Mouse (Mus musculus): Measurements from ENCODE around the gene Slc10a6. TPM values are rescaled to one million over a fixed set of nuclear protein-coding genes. Genes with fewer than 3 reads are reported as not detected.

The Slc10a6 gene
- polyA plus RNA-seq (2014; fragmentation: Nextera tagmentation; extraction: Ambion mirVana): 0.07 and 0.14 TPM in 2 replicates

DNA sequence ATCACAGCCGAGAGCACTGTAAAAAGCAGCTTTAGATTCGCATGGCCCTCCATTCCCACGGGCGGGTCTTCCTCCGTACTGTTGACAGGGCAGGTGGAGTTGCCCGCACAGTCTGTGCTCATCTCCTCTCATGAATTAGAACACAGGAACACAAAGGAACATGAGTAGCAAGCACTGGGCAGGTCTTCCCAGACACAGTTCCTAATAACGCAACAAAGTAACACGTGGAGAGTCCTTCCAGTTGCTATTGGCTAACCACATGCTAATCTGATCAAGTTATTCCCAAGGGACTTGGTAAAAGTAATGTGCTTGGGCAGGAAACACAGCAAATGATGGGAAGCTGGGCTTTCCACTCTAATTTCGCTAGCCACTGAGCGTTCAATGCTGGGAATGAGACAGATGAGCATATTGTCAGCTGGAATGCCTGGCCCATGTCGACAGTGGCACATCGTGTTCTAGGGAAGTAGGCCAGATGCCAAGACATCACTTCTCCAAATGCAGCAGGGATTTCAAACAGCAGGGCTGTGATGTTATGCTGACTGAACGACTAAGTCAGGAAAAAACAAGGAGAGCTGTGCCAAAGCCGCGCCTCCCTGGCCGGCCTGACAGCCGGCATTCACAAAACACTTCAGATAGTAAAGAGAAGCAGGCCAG lies at the start of gene Slc10a6:
TSS of gene Slc10a6 (minus strand) at position 293 of the 654 bp plus-strand sequence.
- no peak for ATAC-seq (ENCODE audit: insufficient number of reproducible peaks, low FRiP score, low TSS enrichment, low read depth)
- WGBS: 67% methylated on average over 17 of the region's 17 CpGs
- Histone ChIP-seq H3K36me3 (ENCODE audit: control insufficient read depth, insufficient read depth, low read length) (no peaks in the 10 kb centered on the region), H3K9me3 (ENCODE audit: control insufficient read depth, low read length) (no peaks in the 10 kb centered on the region), H3K4me2 (ENCODE audit: low read depth, severe bottlenecking) (no peak within 1 kb of the TSS), H3K27me3 (ENCODE audit: control insufficient read depth, insufficient read depth, low read length) (no peaks in the 10 kb centered on the region), H3K27ac (replicated peaks; ENCODE audit: low read depth, low read length) (no peak within 1 kb of the TSS), H3K4me1 (ENCODE audit: control insufficient read depth, insufficient read depth, low read length) (no peaks in the 10 kb centered on the region), H3K4me3 (ENCODE audit: low read depth, low read length) (no peak within 1 kb of the TSS), H3K9ac (ENCODE audit: low read length) (no peak within 1 kb of the TSS)
- DNase-seq (ENCODE audit: low spot score): no peak

DNA sequence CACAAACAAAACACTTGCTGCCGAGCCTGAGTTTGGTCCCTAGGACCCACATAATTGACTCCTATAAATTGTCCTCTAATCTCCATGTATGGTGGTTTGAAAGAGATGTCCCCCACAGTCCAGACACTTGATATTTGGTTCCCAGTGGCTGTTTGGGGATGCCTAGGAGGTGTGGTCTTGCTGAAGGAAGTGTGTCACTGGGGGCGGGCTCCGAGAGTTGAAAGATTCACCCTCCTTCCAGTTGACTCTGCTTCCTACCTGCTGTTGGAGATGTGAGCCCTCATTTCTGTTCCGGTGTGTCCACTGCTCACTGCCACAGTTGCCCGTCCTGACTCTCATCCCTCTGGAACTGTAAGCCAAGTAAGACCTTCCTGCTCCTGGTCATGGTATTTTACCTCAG lies 49.8 kb upstream of the Slc10a6 start:
- H3K27ac ChIP-seq (replicated peaks; ENCODE audit: low read depth, low read length): no peak overlapping the region
- no peaks in the 10 kb centered on the region for H3K27me3 ChIP-seq (ENCODE audit: control insufficient read depth, insufficient read depth, low read length)
- no peak overlapping the region for H3K9ac ChIP-seq (ENCODE audit: low read length)
- H3K4me2 ChIP-seq (ENCODE audit: low read depth, severe bottlenecking): no peak overlapping the region
- DNase-seq (ENCODE audit: low spot score) (no peak), ATAC-seq (ENCODE audit: insufficient number of reproducible peaks, low FRiP score, low TSS enrichment, low read depth) (no peak)
- H3K4me3 ChIP-seq (ENCODE audit: low read depth, low read length): no peak overlapping the region
- H3K4me1 ChIP-seq (ENCODE audit: control insufficient read depth, insufficient read depth, low read length): no peaks in the 10 kb centered on the region
- H3K36me3 ChIP-seq (ENCODE audit: control insufficient read depth, insufficient read depth, low read length): no peaks in the 10 kb centered on the region
- H3K9me3 ChIP-seq (ENCODE audit: control insufficient read depth, low read length): no peaks in the 10 kb centered on the region
- WGBS: 90% methylated on average over 5 of the region's 5 CpGs

DNA sequence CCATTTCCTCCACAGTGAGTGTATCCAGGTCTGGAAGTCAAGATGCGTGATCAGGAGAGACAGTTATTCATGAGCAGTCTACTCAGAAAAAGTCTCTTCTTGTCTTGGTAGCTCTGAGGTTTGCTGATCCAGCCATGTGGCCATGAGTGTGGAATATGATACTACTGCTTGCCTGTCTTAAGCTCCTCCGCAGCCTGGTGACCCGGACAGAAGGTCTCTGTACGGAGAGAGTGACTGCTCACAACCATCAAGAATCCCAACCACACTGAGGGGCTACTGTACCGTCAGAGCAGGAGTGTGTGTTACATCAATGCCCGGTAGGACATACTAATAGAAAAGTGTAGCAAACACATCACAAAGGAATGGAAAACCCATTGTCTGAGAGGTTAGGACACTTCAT lies 48.7 kb upstream of the Slc10a6 start:
- no peaks in the 10 kb centered on the region for H3K27me3 ChIP-seq (ENCODE audit: control insufficient read depth, insufficient read depth, low read length)
- 81% methylated on average over 6 of the region's 6 CpGs for WGBS
- no peaks in the 10 kb centered on the region for H3K36me3 ChIP-seq (ENCODE audit: control insufficient read depth, insufficient read depth, low read length)
- DNase-seq (ENCODE audit: low spot score) (no peak), ATAC-seq (ENCODE audit: insufficient number of reproducible peaks, low FRiP score, low TSS enrichment, low read depth) (no peak)
- no peaks in the 10 kb centered on the region for H3K9me3 ChIP-seq (ENCODE audit: control insufficient read depth, low read length)
- H3K4me2 ChIP-seq (ENCODE audit: low read depth, severe bottlenecking): no peak overlapping the region
- H3K4me1 ChIP-seq (ENCODE audit: control insufficient read depth, insufficient read depth, low read length): no peaks in the 10 kb centered on the region
- H3K9ac ChIP-seq (ENCODE audit: low read length): no peak overlapping the region
- H3K27ac ChIP-seq (replicated peaks; ENCODE audit: low read depth, low read length): no peak overlapping the region
- H3K4me3 ChIP-seq (ENCODE audit: low read depth, low read length): no peak overlapping the region

DNA sequence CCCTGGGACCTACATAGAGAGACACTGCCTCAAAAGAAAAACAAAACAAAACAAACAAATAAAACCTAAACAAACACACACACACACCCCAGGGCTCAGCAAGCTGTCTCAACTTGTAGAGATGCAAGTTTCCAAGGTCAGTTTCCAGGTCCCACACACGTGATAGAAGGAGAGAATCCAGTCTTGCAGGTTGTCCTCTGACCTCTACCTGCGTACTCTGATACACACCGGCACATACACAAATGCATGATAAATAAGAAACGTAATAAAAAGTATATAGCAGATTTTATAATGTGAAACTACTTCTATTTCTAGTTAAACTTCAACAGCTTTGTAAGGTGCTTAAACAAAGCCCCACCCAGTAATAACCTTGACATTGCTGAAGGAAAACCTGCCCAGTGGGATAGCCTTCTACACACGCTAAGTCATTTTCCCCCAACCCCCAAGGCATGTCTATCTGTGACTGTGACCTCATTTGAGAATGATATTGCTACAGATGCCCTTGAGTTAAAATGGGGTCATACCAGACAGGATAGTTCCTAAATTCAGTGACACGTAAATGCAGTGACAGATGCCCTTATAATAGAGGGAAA lies 47.2 kb upstream of the Slc10a6 start:
- Histone ChIP-seq H3K4me3 (ENCODE audit: low read depth, low read length) (no peak overlapping the region), H3K4me2 (ENCODE audit: low read depth, severe bottlenecking) (no peak overlapping the region), H3K4me1 (ENCODE audit: control insufficient read depth, insufficient read depth, low read length) (no peaks in the 10 kb centered on the region), H3K36me3 (ENCODE audit: control insufficient read depth, insufficient read depth, low read length) (no peaks in the 10 kb centered on the region), H3K9me3 (ENCODE audit: control insufficient read depth, low read length) (no peaks in the 10 kb centered on the region), H3K27me3 (ENCODE audit: control insufficient read depth, insufficient read depth, low read length) (no peaks in the 10 kb centered on the region), H3K9ac (ENCODE audit: low read length) (no peak overlapping the region), H3K27ac (replicated peaks; ENCODE audit: low read depth, low read length) (no peak overlapping the region)
- ATAC-seq (ENCODE audit: insufficient number of reproducible peaks, low FRiP score, low TSS enrichment, low read depth) (no peak), DNase-seq (ENCODE audit: low spot score) (no peak)
- 89% methylated on average over 6 of the region's 6 CpGs for WGBS

DNA sequence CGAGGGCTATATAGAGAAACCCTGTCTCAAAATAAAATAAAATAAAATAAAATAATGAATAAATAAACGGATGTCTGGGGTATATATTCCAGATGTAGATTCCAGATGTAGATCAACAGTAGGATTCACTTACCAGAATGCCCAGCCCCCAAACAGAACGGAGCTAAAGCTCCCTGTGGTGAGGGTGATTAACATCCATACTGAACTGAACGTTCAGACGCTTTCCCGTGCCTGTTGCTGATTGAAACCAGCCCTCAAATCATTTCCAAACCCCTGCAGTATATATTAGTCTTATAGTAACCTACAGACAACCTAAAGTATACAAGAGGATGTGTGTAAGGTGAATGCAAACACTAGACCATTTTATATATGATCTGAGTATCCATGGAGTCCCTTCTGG lies 45.3 kb upstream of the Slc10a6 start:
- H3K9ac ChIP-seq (ENCODE audit: low read length): no peak overlapping the region
- no peaks in the 10 kb centered on the region for H3K4me1 ChIP-seq (ENCODE audit: control insufficient read depth, insufficient read depth, low read length)
- 24% methylated on average over 6 of the region's 6 CpGs for WGBS
- ATAC-seq (ENCODE audit: insufficient number of reproducible peaks, low FRiP score, low TSS enrichment, low read depth) (peak; percentile 78; the same call in 1 of the 2 replicates), DNase-seq (ENCODE audit: low spot score) (peak; percentile 51)
- H3K27ac ChIP-seq (replicated peaks; ENCODE audit: low read depth, low read length): no peak overlapping the region
- no peaks in the 10 kb centered on the region for H3K27me3 ChIP-seq (ENCODE audit: control insufficient read depth, insufficient read depth, low read length)
- no peak overlapping the region for H3K4me3 ChIP-seq (ENCODE audit: low read depth, low read length)
- no peak overlapping the region for H3K4me2 ChIP-seq (ENCODE audit: low read depth, severe bottlenecking)
- H3K9me3 ChIP-seq (ENCODE audit: control insufficient read depth, low read length): no peaks in the 10 kb centered on the region
- H3K36me3 ChIP-seq (ENCODE audit: control insufficient read depth, insufficient read depth, low read length): no peaks in the 10 kb centered on the region

DNA sequence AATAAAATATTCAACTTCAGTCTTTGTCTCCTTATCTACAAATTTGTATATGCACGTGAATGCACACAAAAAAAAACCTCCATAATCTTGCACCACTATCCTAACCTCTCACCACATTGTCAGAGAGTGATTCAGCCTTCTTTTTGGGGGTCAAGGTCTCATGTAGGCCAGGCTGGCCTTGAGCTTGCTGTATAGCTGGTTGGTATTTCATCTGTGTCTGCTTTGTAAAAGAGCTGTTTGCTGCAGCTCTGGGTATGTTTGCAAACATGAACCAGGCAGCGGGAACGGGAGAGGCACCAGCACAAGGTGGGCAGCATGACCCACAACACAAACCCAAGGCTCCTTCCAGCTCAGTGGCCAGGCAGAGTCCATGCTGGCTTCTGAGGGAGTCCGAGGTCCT lies 44.4 kb upstream of the Slc10a6 start:
- no peak overlapping the region for H3K27ac ChIP-seq (replicated peaks; ENCODE audit: low read depth, low read length)
- 86% methylated on average over 4 of the region's 4 CpGs for WGBS

DNA sequence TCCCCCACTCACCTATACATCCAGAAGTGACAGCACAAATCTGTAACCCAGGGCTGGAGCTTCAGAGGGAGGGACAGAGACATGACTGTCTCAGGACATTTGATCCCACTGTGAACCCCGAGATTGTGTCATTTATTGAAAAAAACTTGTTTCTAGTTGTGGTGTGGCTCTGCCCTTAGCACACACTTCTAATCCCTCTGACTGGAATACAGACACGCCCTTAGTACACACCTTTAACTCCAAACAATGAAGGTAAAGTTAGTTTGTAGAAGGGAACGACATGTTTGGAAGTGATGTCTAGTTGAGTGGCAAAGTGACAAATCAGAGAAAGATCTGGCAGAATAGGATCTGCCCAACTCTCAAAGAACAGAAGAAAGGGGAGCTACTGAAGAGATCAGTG lies 42.7 kb upstream of the Slc10a6 start:
- Histone ChIP-seq H3K9ac (ENCODE audit: low read length) (no peak overlapping the region), H3K9me3 (ENCODE audit: control insufficient read depth, low read length) (no peaks in the 10 kb centered on the region), H3K4me3 (ENCODE audit: low read depth, low read length) (no peak overlapping the region), H3K4me2 (ENCODE audit: low read depth, severe bottlenecking) (no peak overlapping the region), H3K36me3 (ENCODE audit: control insufficient read depth, insufficient read depth, low read length) (no peaks in the 10 kb centered on the region), H3K27ac (replicated peaks; ENCODE audit: low read depth, low read length) (no peak overlapping the region), H3K4me1 (ENCODE audit: control insufficient read depth, insufficient read depth, low read length) (no peaks in the 10 kb centered on the region), H3K27me3 (ENCODE audit: control insufficient read depth, insufficient read depth, low read length) (no peaks in the 10 kb centered on the region)
- ATAC-seq (ENCODE audit: insufficient number of reproducible peaks, low FRiP score, low TSS enrichment, low read depth) (no peak), DNase-seq (ENCODE audit: low spot score) (no peak)
- 73% methylated on average over 3 of the region's 3 CpGs for WGBS

More for the DNA sequence above, 44.4 kb upstream of the Slc10a6 start:
- DNase-seq (ENCODE audit: low spot score) (no peak), ATAC-seq (ENCODE audit: insufficient number of reproducible peaks, low FRiP score, low TSS enrichment, low read depth) (no peak)
- Histone ChIP-seq H3K4me1 (ENCODE audit: control insufficient read depth, insufficient read depth, low read length) (no peaks in the 10 kb centered on the region), H3K36me3 (ENCODE audit: control insufficient read depth, insufficient read depth, low read length) (no peaks in the 10 kb centered on the region), H3K9me3 (ENCODE audit: control insufficient read depth, low read length) (no peaks in the 10 kb centered on the region), H3K9ac (ENCODE audit: low read length) (no peak overlapping the region), H3K4me3 (ENCODE audit: low read depth, low read length) (no peak overlapping the region), H3K27me3 (ENCODE audit: control insufficient read depth, insufficient read depth, low read length) (no peaks in the 10 kb centered on the region), H3K4me2 (ENCODE audit: low read depth, severe bottlenecking) (no peak overlapping the region)

DNA sequence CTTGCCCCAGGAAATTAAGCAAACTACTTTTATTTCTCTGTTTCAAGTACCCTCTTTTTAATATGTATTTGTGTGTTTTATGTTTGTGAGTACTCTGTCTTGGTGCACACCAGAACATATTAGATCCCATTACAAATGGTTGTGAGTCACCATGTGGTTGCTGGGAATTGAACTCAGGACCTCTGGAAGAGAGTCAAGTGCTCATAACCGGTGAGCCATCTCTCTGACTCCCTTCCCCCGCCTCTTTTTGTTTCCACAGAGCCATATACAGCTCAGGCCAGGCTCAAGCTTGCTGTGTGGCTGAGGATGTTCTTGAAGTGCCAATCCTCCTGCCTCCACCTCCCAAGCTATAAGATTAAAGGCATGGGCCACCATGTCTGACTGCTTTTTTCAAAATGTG lies 36.7 kb upstream of the Slc10a6 start:
- Histone ChIP-seq H3K27ac (replicated peaks; ENCODE audit: low read depth, low read length) (no peak overlapping the region), H3K36me3 (ENCODE audit: control insufficient read depth, insufficient read depth, low read length) (no peaks in the 10 kb centered on the region), H3K27me3 (ENCODE audit: control insufficient read depth, insufficient read depth, low read length) (no peaks in the 10 kb centered on the region), H3K9ac (ENCODE audit: low read length) (no peak overlapping the region), H3K4me2 (ENCODE audit: low read depth, severe bottlenecking) (no peak overlapping the region), H3K9me3 (ENCODE audit: control insufficient read depth, low read length) (no peaks in the 10 kb centered on the region), H3K4me1 (ENCODE audit: control insufficient read depth, insufficient read depth, low read length) (no peaks in the 10 kb centered on the region), H3K4me3 (ENCODE audit: low read depth, low read length) (no peak overlapping the region)
- ATAC-seq (ENCODE audit: insufficient number of reproducible peaks, low FRiP score, low TSS enrichment, low read depth) (no peak), DNase-seq (ENCODE audit: low spot score) (no peak)
- 79% methylated on average over 2 of the region's 2 CpGs for WGBS

DNA sequence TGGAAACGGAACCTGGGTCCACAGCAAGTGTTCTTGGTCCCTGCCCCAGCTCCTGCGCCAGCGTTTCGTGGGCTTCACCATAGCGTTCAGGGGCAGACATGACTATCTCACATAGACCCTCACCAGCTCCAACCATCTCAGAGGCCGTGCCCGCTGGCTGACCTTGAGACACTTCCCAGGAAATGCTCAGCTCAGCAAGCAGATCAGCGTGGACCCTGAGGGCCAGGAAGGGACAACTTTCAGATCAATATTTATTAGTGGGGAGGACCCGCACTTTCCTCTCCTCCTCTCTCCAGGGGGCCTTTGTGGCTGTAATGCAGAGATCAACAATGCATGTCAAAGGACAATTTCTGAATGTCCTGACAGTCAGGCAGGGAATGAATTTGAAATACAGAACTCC lies 35.7 kb upstream of the Slc10a6 start:
- H3K9me3 ChIP-seq (ENCODE audit: control insufficient read depth, low read length): no peaks in the 10 kb centered on the region
- WGBS: 77% methylated on average over 9 of the region's 9 CpGs
- ATAC-seq (ENCODE audit: insufficient number of reproducible peaks, low FRiP score, low TSS enrichment, low read depth): no peak

More for the DNA sequence above, 35.7 kb upstream of the Slc10a6 start:
- Histone ChIP-seq H3K27ac (replicated peaks; ENCODE audit: low read depth, low read length) (no peak overlapping the region), H3K9ac (ENCODE audit: low read length) (no peak overlapping the region), H3K27me3 (ENCODE audit: control insufficient read depth, insufficient read depth, low read length) (no peaks in the 10 kb centered on the region), H3K4me3 (ENCODE audit: low read depth, low read length) (no peak overlapping the region), H3K4me2 (ENCODE audit: low read depth, severe bottlenecking) (no peak overlapping the region), H3K36me3 (ENCODE audit: control insufficient read depth, insufficient read depth, low read length) (no peaks in the 10 kb centered on the region), H3K4me1 (ENCODE audit: control insufficient read depth, insufficient read depth, low read length) (no peaks in the 10 kb centered on the region)
- no peak for DNase-seq (ENCODE audit: low spot score)

All from limb, embryonic 11.5 days (tissue).